Comparison of ENCODE assay signal across 8 mouse cellular contexts in the genomic region with DNA sequence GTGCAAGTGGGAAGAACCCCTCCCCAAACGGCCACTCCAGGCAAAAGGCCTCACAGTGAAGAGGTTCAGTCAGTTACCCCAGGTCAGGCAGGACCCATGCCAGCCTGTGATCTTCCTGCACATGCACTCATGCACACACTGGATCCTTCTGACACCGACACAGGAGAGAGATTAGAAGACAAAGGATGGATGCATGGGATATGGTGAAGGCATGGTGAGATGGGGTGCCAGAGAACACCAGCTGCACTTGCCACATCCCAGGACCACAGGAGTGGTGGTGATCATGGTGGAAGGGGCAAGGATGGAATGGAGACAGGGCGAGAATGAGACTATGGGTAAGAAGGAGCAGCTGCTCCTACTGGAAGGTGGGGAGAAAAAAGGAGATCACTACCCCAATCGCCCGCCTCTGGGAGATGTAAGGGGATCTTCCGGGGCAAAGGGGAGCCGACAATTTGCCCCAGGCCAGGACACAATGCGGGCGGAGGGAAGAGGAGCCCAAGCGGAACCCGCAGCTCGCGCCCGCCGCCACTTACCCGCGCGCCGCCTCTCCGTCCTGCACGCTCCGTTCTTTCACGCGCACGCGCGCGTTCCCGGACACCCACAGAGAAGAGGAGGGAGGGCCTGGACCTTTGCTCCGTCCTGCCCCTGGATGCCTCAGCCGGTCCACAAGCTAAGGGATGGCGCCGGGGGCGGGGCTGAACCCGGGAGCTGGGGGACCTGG. TPM values are rescaled to one million over a fixed set of nuclear protein-coding genes. Genes with fewer than 3 reads are reported as not detected.
DNase-seq lines count a peak whose midpoint lies in the region; ATAC-seq and TF ChIP-seq lines count a peak whose summit lies in the region.

No protein-coding gene starts in this region.

- ATAC-seq in hindbrain, embryonic 11.5 days (ENCODE audit: low FRiP score) = peak; percentile 90
- peak; percentile 90 for ATAC-seq in lung, embryonic 14.5 days (ENCODE audit: insufficient read depth)
- peak; percentile 90 for ATAC-seq in neural tube, embryonic 15.5 days (ENCODE audit: low FRiP score)

- H3K4me1 ChIP-seq in ES-E14 (ENCODE audit: control insufficient read depth in 2 of 2, insufficient read depth in 2 of 2, low read length in 2 of 2, poor library complexity in 1 of 2) = peaks cover 0 to 7% of the 10 kb centered on the region in 2 experiments; a peak in 2 of 4 replicates
- H3K4me1 ChIP-seq in hindbrain, embryonic 11.5 days (replicated peaks; ENCODE audit: control insufficient read depth, insufficient read depth, low read length) = no peaks in the 10 kb centered on the region
- H3K4me1 ChIP-seq in lung, embryonic 14.5 days (ENCODE audit: insufficient read depth) = no peaks in the 10 kb centered on the region
- H3K4me1 ChIP-seq in neural tube, embryonic 15.5 days = peaks cover 33% of the 10 kb centered on the region

- H3K9ac ChIP-seq in ES-E14 (ENCODE audit: insufficient read depth, low read depth, low read length, poor library complexity, severe bottlenecking) = no peak overlapping the region
- peak overlapping the region; percentile 67 for H3K9ac ChIP-seq in hindbrain, embryonic 11.5 days (ENCODE audit: low read depth, low read length)
- peak overlapping the region; percentile 56 for H3K9ac ChIP-seq in lung, embryonic 14.5 days
- H3K9ac ChIP-seq in neural tube, embryonic 15.5 days (replicated peaks) = peak overlapping the region; percentile 74

- H3K4me3 ChIP-seq in ES-E14 (ENCODE audit: insufficient read depth in 1 of 2, low read depth in 1 of 2, low read length in 2 of 2, poor library complexity in 1 of 2, severe bottlenecking in 1 of 2) = peak overlapping the region; percentile 44 to 70
- H3K4me3 ChIP-seq in hindbrain, embryonic 11.5 days (ENCODE audit: low read depth, low read length) = peak overlapping the region; percentile 50
- peak overlapping the region; percentile 48 for H3K4me3 ChIP-seq in lung, embryonic 14.5 days (ENCODE audit: low read depth, low read length)
- H3K4me3 ChIP-seq in neural tube, embryonic 15.5 days (replicated peaks) = peak overlapping the region; percentile 53

- in situ Hi-C loops in ES-E14 (cut with MboI; ENCODE audit: low sequenced_read_pairs in 2 of 2, unreplicated experiment in 2 of 2) = no loop called here

- no peaks in the 10 kb centered on the region for H3K9me3 ChIP-seq in ES-E14 (ENCODE audit: control insufficient read depth, insufficient read depth, low read depth, low read length)
- H3K9me3 ChIP-seq in hindbrain, embryonic 11.5 days (ENCODE audit: control insufficient read depth, low read length) = no peaks in the 10 kb centered on the region
- no peaks in the 10 kb centered on the region for H3K9me3 ChIP-seq in lung, embryonic 14.5 days (ENCODE audit: low read depth, low read length)
- H3K9me3 ChIP-seq in neural tube, embryonic 15.5 days (replicated peaks) = no peaks in the 10 kb centered on the region

- 4% methylated on average over 27 of the region's 35 CpGs for WGBS in hindbrain, embryonic 11.5 days
- WGBS in lung, embryonic 14.5 days = 3% methylated on average over 35 of the region's 35 CpGs
- 3% methylated on average over 35 of the region's 35 CpGs for WGBS in neural tube, embryonic 15.5 days

- DNase-seq in ES-E14 (ENCODE audit: low read depth, low spot score) = peak; percentile 51
- DNase-seq in cerebellum, adult 9-10 months = peak; percentile 94
- DNase-seq in frontal cortex, postnatal 10 days (ENCODE audit: low spot score in 2 of 2) = peak; percentile 72 to 80
- DNase-seq in hindbrain, embryonic 11.5 days (ENCODE audit: low spot score) = peak; percentile 94
- peak; percentile 55 for DNase-seq in layer of hippocampus, adult 9-10 months (ENCODE audit: low spot score)
- peak; percentile 88 for DNase-seq in lung, embryonic 14.5 days
- DNase-seq in testis, postnatal 14 days (ENCODE audit: low spot score) = peak; percentile 76

- H3K27me3 ChIP-seq in hindbrain, embryonic 11.5 days (ENCODE audit: control insufficient read depth, insufficient read depth, low read length) = no peaks in the 10 kb centered on the region
- H3K27me3 ChIP-seq in lung, embryonic 14.5 days (ENCODE audit: insufficient read depth, low read length) = no peaks in the 10 kb centered on the region
- H3K27me3 ChIP-seq in neural tube, embryonic 15.5 days (replicated peaks) = no peaks in the 10 kb centered on the region

- no peak for TF ChIP-seq CTCF in lung, embryonic 14.5 days (IDR thresholded peaks at IDR 0.05; ENCODE audit: low read depth)

- no peaks in the 10 kb centered on the region for H3K36me3 ChIP-seq in ES-E14 (ENCODE audit: control insufficient read depth, insufficient read depth, low read length, poor library complexity, severe bottlenecking)
- H3K36me3 ChIP-seq in hindbrain, embryonic 11.5 days (ENCODE audit: control insufficient read depth, insufficient read depth, low read length) = no peaks in the 10 kb centered on the region
- no peaks in the 10 kb centered on the region for H3K36me3 ChIP-seq in lung, embryonic 14.5 days (ENCODE audit: insufficient read depth)
- no peaks in the 10 kb centered on the region for H3K36me3 ChIP-seq in neural tube, embryonic 15.5 days

- peak overlapping the region; percentile 68 for H3K4me2 ChIP-seq in hindbrain, embryonic 11.5 days (replicated peaks; ENCODE audit: low read depth, low read length)
- peak overlapping the region; percentile 74 for H3K4me2 ChIP-seq in lung, embryonic 14.5 days
- peak overlapping the region; percentile 73 for H3K4me2 ChIP-seq in neural tube, embryonic 15.5 days

- H3K27ac ChIP-seq in ES-E14 (ENCODE audit: insufficient read depth, low read depth, low read length, poor library complexity, severe bottlenecking) = no peak overlapping the region
- peak overlapping the region; percentile 62; the same call in 1 of the 2 replicates for H3K27ac ChIP-seq in hindbrain, embryonic 11.5 days (ENCODE audit: low read depth, low read length)
- H3K27ac ChIP-seq in lung, embryonic 14.5 days (ENCODE audit: low read depth) = no peak overlapping the region
- H3K27ac ChIP-seq in neural tube, embryonic 15.5 days (replicated peaks) = peak overlapping the region; percentile 84

TF ChIP-seq in ES-E14, 5 proteins besides CTCF, POLR2A, EP300 and RAD21:
- no peak for TF ChIP-seq ZNF384 (IDR thresholded peaks at IDR 0.05; ENCODE audit: low read depth, low read length)

RNA-seq across cellular contexts. Expression of gene Gsdme, which starts 2.3 kb away (rescaled TPM):
- 1.7 and 2.0 TPM in 2 replicates for total RNA-seq in ES-E14 (2012; rRNA removed)
- 55.0 TPM in 2 replicates for polyA plus RNA-seq in hindbrain, embryonic 11.5 days (2014; fragmentation: Nextera tagmentation; extraction: Ambion mirVana)
- polyA plus RNA-seq in lung, embryonic 14.5 days (2014; fragmentation: Nextera tagmentation; extraction: Ambion mirVana) = 43.3 and 45.8 TPM in 2 replicates
- polyA plus RNA-seq in neural tube, embryonic 15.5 days (2015; fragmentation: Nextera tagmentation; extraction: Ambion mirVana) = 76.3 and 86.0 TPM in 2 replicates

Comparison
In these comparisons a context has a peak if more than half of its experiments do, and no peak if none do; other contexts are left out.
1. H3K27ac ChIP-seq: peak in hindbrain, embryonic 11.5 days (single experiment) and neural tube, embryonic 15.5 days (single experiment); none in ES-E14 (single experiment) and lung, embryonic 14.5 days (single experiment).
2. Peak in every context shown above with its lines, with median percentiles within 50 percentile points of each other: DNase-seq, H3K4me3 ChIP-seq, ATAC-seq and H3K4me2 ChIP-seq.